Mouse (Mus musculus) forebrain, postnatal 0 days (tissue): ENCODE results near the gene Dip2a. TPM values are rescaled to one million over a fixed set of nuclear protein-coding genes. Genes with fewer than 3 reads are reported as not detected.
A peak's percentile ranks its signal among the peaks of the same experiment; 100 is the strongest.

Experiments used
- ATAC-seq: fragments of 200-750 bp; cut with Nextera tagmentation; 2 replicates; pipeline ENCODE4 v1.8.0; 2017; ENCODE audit warnings: mild to moderate bottlenecking, moderate library complexity
- DNase-seq: peaks from one replicate; pipeline ENCODE4 v3.0.0-alpha.2; 2015
- H3K27ac ChIP-seq: fragments of 300-500 bp; sonication (generic); 2 replicates; pipeline ENCODE4 v1.5.1; 2014; ENCODE audit warnings: low read depth, mild to moderate bottlenecking, antibody characterized with exemption, low read length, moderate library complexity, mixed read lengths
- H3K27me3 ChIP-seq: fragments of 300-500 bp; sonication (generic); 2 replicates; pipeline ENCODE4 v1.6.1; 2014; ENCODE audit warnings: mild to moderate bottlenecking, low read length, mixed read lengths; ENCODE audit not compliant: insufficient read depth
- H3K36me3 ChIP-seq: fragments of 300-500 bp; sonication (generic); 2 replicates; pipeline ENCODE4 v1.6.1; 2014; ENCODE audit warnings: mild to moderate bottlenecking, moderate library complexity; ENCODE audit not compliant: insufficient read depth
- H3K4me1 ChIP-seq: fragments of 300-500 bp; sonication (generic); 2 replicates; pipeline ENCODE4 v1.6.1; 2014; ENCODE audit warnings: antibody characterized with exemption; ENCODE audit not compliant: insufficient read depth
- H3K4me2 ChIP-seq: fragments of 300-500 bp; sonication (generic); 2 replicates; pipeline ENCODE4 v1.6.1; 2014; ENCODE audit warnings: low read depth, mild to moderate bottlenecking, moderate library complexity
- H3K4me3 ChIP-seq: fragments of 300-500 bp; sonication (generic); 2 replicates; pipeline ENCODE4 v1.5.1; 2014; ENCODE audit warnings: low read depth, low read length, mixed read lengths
- H3K9ac ChIP-seq: fragments of 300-500 bp; sonication (generic); 2 replicates; pipeline ENCODE4 v1.6.1; 2014; ENCODE audit warnings: mild to moderate bottlenecking
- H3K9me3 ChIP-seq: fragments of 300-500 bp; sonication (generic); 2 replicates; pipeline ENCODE4 v1.6.1; 2016; ENCODE audit warnings: low read length
- CTCF ChIP-seq: sonication (generic); IDR thresholded peaks from 2 replicates; pipeline ENCODE4 v1.5.1; 2016; ENCODE audit warnings: antibody characterized with exemption, control low read depth, low read depth
- WGBS: fragments of 180-500 bp; shearing (Covaris S2); extraction: QIAGEN DNeasy Blood & Tissue Kit; methylation state at CpG from one replicate; pipeline ENCODE4 v1.1.7; 2014; 5-methylcytosine and 5-hydroxymethylcytosine counted together
- polyA plus RNA-seq: library from polyadenylated mRNA; unstranded; fragments of >200 nt; fragmentation: Nextera tagmentation; extraction: Ambion mirVana; gene quantifications from 2 replicates; pipeline ENCODE4 v1.2.1, GENCODE M21; 2015
- total RNA-seq: library from RNA; depleted of rRNA; stranded (reverse); fragments of >200 nt; gene quantifications from 2 replicates; pipeline ENCODE4 v1.2.3, GENCODE M21; 2014

The Dip2a gene
- total and polyA plus RNA-seq, 2 experiments from 2014 or later, result 8.7 to 49.0 TPM

- DNase-seq (no peak), ATAC-seq (peak; percentile 40; the same call in 1 of the 2 replicates)
- no peaks in the 10 kb centered on the region for H3K27me3 ChIP-seq
- no peaks in the 10 kb centered on the region for H3K4me1 ChIP-seq
- WGBS, result 25% methylated on average over 3 of the region's 3 CpGs
- H3K36me3 ChIP-seq, result peaks cover 21% of the 10 kb centered on the region
- no peaks in the 10 kb centered on the region for H3K9me3 ChIP-seq
- H3K4me3 ChIP-seq, result no peak overlapping the region
- no peak for TF ChIP-seq CTCF
- H3K9ac ChIP-seq, result no peak overlapping the region
- no peak overlapping the region for H3K4me2 ChIP-seq
- H3K27ac ChIP-seq, result no peak overlapping the region
These were observed 18.1 kb upstream of the Dip2a start for GRCm38 (mm10) chr10:76363233-76363632.

GRCm38 (mm10) chr10:76358468-76358867, 13.4 kb upstream of the Dip2a start:
- no peaks in the 10 kb centered on the region for H3K27me3 ChIP-seq
- no peaks in the 10 kb centered on the region for H3K9me3 ChIP-seq
- ATAC-seq (no peak), DNase-seq (peak; percentile 14)
- WGBS, result 40% methylated on average over 5 of the region's 5 CpGs
- no peak overlapping the region for H3K4me2 ChIP-seq
- H3K4me1 ChIP-seq, result no peaks in the 10 kb centered on the region
- peaks cover 20% of the 10 kb centered on the region; the same call in 1 of the 2 replicates for H3K36me3 ChIP-seq
- no peak overlapping the region for H3K4me3 ChIP-seq
- H3K27ac ChIP-seq, result no peak overlapping the region
- TF ChIP-seq CTCF, result no peak
- H3K9ac ChIP-seq, result no peak overlapping the region

DNA sequence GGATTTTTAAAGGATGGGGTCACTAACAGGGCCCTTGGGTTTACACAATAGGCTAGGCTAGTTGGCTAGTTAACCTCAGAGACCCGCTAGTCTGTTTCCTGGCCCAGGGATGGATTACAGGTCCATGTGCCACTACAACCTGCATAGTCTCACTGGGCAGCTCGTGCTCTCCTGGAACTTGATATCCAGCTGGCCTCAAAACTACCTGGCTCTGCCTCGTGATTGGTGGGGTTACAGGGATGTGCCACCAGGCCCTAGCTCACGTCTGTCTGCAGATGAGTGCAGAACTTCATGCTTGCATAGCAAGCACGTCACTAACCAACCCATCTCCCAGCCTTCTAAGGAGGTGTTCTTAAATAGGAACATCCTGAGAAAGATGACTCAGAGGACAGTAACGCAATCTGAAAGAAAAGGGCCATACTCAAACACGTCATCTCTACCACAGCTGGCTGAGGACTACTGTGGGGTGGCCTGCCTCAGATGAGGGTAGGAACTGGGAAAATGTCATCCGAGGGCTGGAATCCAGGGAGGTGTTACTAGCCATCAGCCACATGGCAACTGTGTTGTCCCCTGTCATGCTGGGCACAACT, 12.3 kb upstream of the Dip2a start:
- no peaks in the 10 kb centered on the region for H3K4me1 ChIP-seq
- peaks cover 29% of the 10 kb centered on the region for H3K36me3 ChIP-seq
- H3K4me2 ChIP-seq, result no peak overlapping the region
- TF ChIP-seq CTCF, result no peak
- no peak for DNase-seq
- H3K27me3 ChIP-seq, result no peaks in the 10 kb centered on the region
- WGBS, result 91% methylated on average over 8 of the region's 8 CpGs
- H3K27ac ChIP-seq, result no peak overlapping the region
- no peak overlapping the region for H3K4me3 ChIP-seq
- H3K9ac ChIP-seq, result no peak overlapping the region
- ATAC-seq, result no peak
- no peaks in the 10 kb centered on the region for H3K9me3 ChIP-seq

GRCm38 (mm10) chr10:76354974-76355373, 9.9 kb upstream of the Dip2a start:
- WGBS, result 95% methylated on average over 12 of the region's 12 CpGs
- Histone ChIP-seq H3K27me3 (no peaks in the 10 kb centered on the region), H3K9me3 (no peaks in the 10 kb centered on the region), H3K4me1 (no peaks in the 10 kb centered on the region), H3K36me3 (peaks cover 39% of the 10 kb centered on the region), H3K4me3 (no peak overlapping the region), H3K27ac (no peak overlapping the region), H3K9ac (no peak overlapping the region), H3K4me2 (no peak overlapping the region)
- ATAC-seq (no peak), DNase-seq (no peak)
- TF ChIP-seq CTCF, result no peak

DNA sequence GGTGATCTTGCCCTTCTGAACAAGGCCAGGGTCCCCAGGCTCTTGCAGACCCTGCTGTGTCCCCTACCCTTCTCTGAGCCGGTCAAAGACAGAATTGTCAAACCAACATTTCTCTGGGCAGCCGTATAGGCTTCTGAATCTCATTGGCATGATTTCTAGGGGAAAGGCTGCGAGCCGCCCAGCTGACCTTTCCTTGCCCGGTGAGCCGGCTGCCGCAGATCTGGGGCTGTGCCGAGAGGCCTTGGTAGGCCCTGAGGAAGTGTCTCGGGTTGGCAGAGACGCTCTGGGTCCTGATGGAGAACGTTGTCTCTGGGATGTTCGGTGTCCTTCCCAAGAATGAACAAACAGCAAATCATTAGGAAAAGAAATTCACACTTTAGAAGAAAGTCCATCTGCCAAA, 8.9 kb upstream of the Dip2a start:
- ATAC-seq (no peak), DNase-seq (no peak)
- TF ChIP-seq CTCF, result no peak
- H3K27me3 ChIP-seq, result no peaks in the 10 kb centered on the region
- no peaks in the 10 kb centered on the region for H3K4me1 ChIP-seq
- H3K36me3 ChIP-seq, result peaks cover 39% of the 10 kb centered on the region
- H3K9me3 ChIP-seq, result no peaks in the 10 kb centered on the region
- WGBS, result 96% methylated on average over 12 of the region's 12 CpGs
- no peak overlapping the region for H3K9ac ChIP-seq
- no peak overlapping the region for H3K4me2 ChIP-seq
- no peak overlapping the region for H3K4me3 ChIP-seq
- no peak overlapping the region for H3K27ac ChIP-seq

GRCm38 (mm10) chr10:76351953-76352352, 6.9 kb upstream of the Dip2a start:
- TF ChIP-seq CTCF, result no peak

GRCm38 (mm10) chr10:76346589-76346988, 1.5 kb upstream of the Dip2a start:
- no peaks in the 10 kb centered on the region for H3K9me3 ChIP-seq
- peak; percentile 71 for DNase-seq
- 0 out of 2 replicates have a peak overlapping the region, but pooled peaks have one; percentile 61 for H3K4me2 ChIP-seq
- ATAC-seq, result no peak
- H3K9ac ChIP-seq, result no peak overlapping the region
- H3K27me3 ChIP-seq, result no peaks in the 10 kb centered on the region
- H3K4me3 ChIP-seq, result no peak overlapping the region
- H3K27ac ChIP-seq, result no peak overlapping the region
- TF ChIP-seq CTCF, result peak; percentile 68
- 8% methylated on average over 4 of the region's 4 CpGs for WGBS
- peaks cover 5% of the 10 kb centered on the region; the same call in 1 of the 2 replicates for H3K36me3 ChIP-seq
- H3K4me1 ChIP-seq, result peaks cover 8% of the 10 kb centered on the region; the same call in 1 of the 2 replicates

More at GRCm38 (mm10) chr10:76351953-76352352, 6.9 kb upstream of the Dip2a start:
- 91% methylated on average over 7 of the region's 7 CpGs for WGBS
- peaks cover 39% of the 10 kb centered on the region for H3K36me3 ChIP-seq
- no peak overlapping the region for H3K4me3 ChIP-seq
- H3K9ac ChIP-seq, result no peak overlapping the region
- no peaks in the 10 kb centered on the region for H3K4me1 ChIP-seq
- no peak overlapping the region for H3K27ac ChIP-seq
- DNase-seq (no peak), ATAC-seq (no peak)
- H3K4me2 ChIP-seq, result no peak overlapping the region
- no peaks in the 10 kb centered on the region for H3K27me3 ChIP-seq
- H3K9me3 ChIP-seq, result no peaks in the 10 kb centered on the region
